ENCODE assay signal across 8 mouse cellular contexts in genomic region chr6:112207229-112207628, GRCm38 (mm10).
DNase-seq lines count a peak whose midpoint lies in the region; ATAC-seq and TF ChIP-seq lines count a peak whose summit lies in the region.

No protein-coding gene starts in this region.

- H3K36me3 ChIP-seq in forebrain, embryonic 16.5 days (ENCODE audit: control insufficient read depth, insufficient read depth) = no peaks in the 10 kb centered on the region
- H3K36me3 ChIP-seq in midbrain, postnatal 0 days (ENCODE audit: insufficient read depth, low read length) = no peaks in the 10 kb centered on the region

- peaks cover 5% of the 10 kb centered on the region for H3K4me1 ChIP-seq in forebrain, embryonic 16.5 days (replicated peaks; ENCODE audit: control insufficient read depth, insufficient read depth, low read length)
- 0 out of 2 replicates have a peak, but pooled peaks cover 2% of the 10 kb centered on the region for H3K4me1 ChIP-seq in midbrain, postnatal 0 days (ENCODE audit: insufficient read depth, low read length)

- no peaks in the 10 kb centered on the region for H3K9me3 ChIP-seq in forebrain, embryonic 16.5 days (ENCODE audit: control insufficient read depth, low read length)
- no peaks in the 10 kb centered on the region for H3K9me3 ChIP-seq in midbrain, postnatal 0 days (ENCODE audit: low read length)

- no peak overlapping the region for H3K4me2 ChIP-seq in forebrain, embryonic 16.5 days (ENCODE audit: low read length)
- H3K4me2 ChIP-seq in midbrain, postnatal 0 days (ENCODE audit: low read depth, low read length, poor library complexity, severe bottlenecking) = no peak overlapping the region

- ATAC-seq in forebrain, embryonic 16.5 days = peak; percentile 61
- ATAC-seq in midbrain, postnatal 0 days (ENCODE audit: low FRiP score) = 0 out of 2 replicates have a peak, but pooled peaks have one; percentile 55

- peak; percentile 47 to 76 for DNase-seq in heart, adult 18-20 months
- no peak for DNase-seq in heart, postnatal 25 days (ENCODE audit: low spot score)
- DNase-seq in B cell, adult 2 months = peak; percentile 22 to 35
- DNase-seq in adipocyte (ENCODE audit: low spot score) = peak; percentile 73
- peak; percentile 32 for DNase-seq in kidney, postnatal 10 days
- peak; percentile 84 for DNase-seq in midbrain, postnatal 0 days (ENCODE audit: low spot score)
- no peak for DNase-seq in urinary bladder, postnatal 10 days (ENCODE audit: low spot score)

- no peak overlapping the region for H3K9ac ChIP-seq in forebrain, embryonic 16.5 days (replicated peaks; ENCODE audit: low read depth, low read length)
- no peak overlapping the region for H3K9ac ChIP-seq in midbrain, postnatal 0 days (replicated peaks; ENCODE audit: low read length, poor library complexity, severe bottlenecking)

- intact Hi-C loops in heart, postnatal 25 days (cut with DNase I) = loop anchor here (1.0 to 2.0 kb wide), 2 partner anchors 155 to 278 kb away; no protein-coding TSS in a partner anchor

- WGBS in forebrain, embryonic 16.5 days = 39% methylated on average over 5 of the region's 5 CpGs
- WGBS in midbrain, postnatal 0 days = 35% methylated on average over 5 of the region's 5 CpGs

- H3K27me3 ChIP-seq in forebrain, embryonic 16.5 days (replicated peaks; ENCODE audit: control insufficient read depth, insufficient read depth, low read length) = no peaks in the 10 kb centered on the region
- no peaks in the 10 kb centered on the region for H3K27me3 ChIP-seq in midbrain, postnatal 0 days (ENCODE audit: insufficient read depth, low read length)

- peak; percentile 93 for TF ChIP-seq CTCF in midbrain, postnatal 0 days (IDR thresholded peaks at IDR 0.05)

- H3K4me3 ChIP-seq in forebrain, embryonic 16.5 days (replicated peaks; ENCODE audit: low read length) = no peak overlapping the region
- no peak overlapping the region for H3K4me3 ChIP-seq in midbrain, postnatal 0 days (ENCODE audit: low read depth, low read length)

- no peak overlapping the region for H3K27ac ChIP-seq in forebrain, embryonic 16.5 days (ENCODE audit: low read length)
- H3K27ac ChIP-seq in midbrain, postnatal 0 days (ENCODE audit: low read depth, low read length) = no peak overlapping the region

Comparison
In these comparisons a context has a peak if more than half of its experiments do, and no peak if none do; other contexts are left out.
1. DNase-seq: peak in heart, adult 18-20 months (2 of 2), B cell, adult 2 months (2 of 2), adipocyte (single experiment), kidney, postnatal 10 days (single experiment) and midbrain, postnatal 0 days (single experiment); none in heart, postnatal 25 days (single experiment) and urinary bladder, postnatal 10 days (single experiment).